Mouse (Mus musculus): Measurements from ENCODE around the gene Emilin1.
A peak's percentile ranks its signal among the peaks of the same experiment; 100 is the strongest.

Emilin1 gene

GRCm38 (mm10) chr5:30926073-30926472 lies 12.9 kb downstream of the Emilin1 start:
- DNase-seq (ENCODE audit: low spot score) = no peak

- DNase-seq (ENCODE audit: low spot score) = peak; percentile 60
These were observed 14.8 kb downstream of the Emilin1 start for GRCm38 (mm10) chr5:30927945-30928529.

GRCm38 (mm10) chr5:30930121-30930520 lies 16.9 kb downstream of the Emilin1 start:
- peak; percentile 57 for DNase-seq (ENCODE audit: low spot score)

GRCm38 (mm10) chr5:30930846-30931245 lies 17.6 kb downstream of the Emilin1 start:
- no peak for DNase-seq (ENCODE audit: low spot score)

- DNase-seq (ENCODE audit: low spot score) = no peak
These were observed 18.2 kb downstream of the Emilin1 start for GRCm38 (mm10) chr5:30931378-30931777.

GRCm38 (mm10) chr5:30933705-30934104 lies 20.5 kb downstream of the Emilin1 start:
- no peak for DNase-seq (ENCODE audit: low spot score)

GRCm38 (mm10) chr5:30934725-30935461 lies 21.7 kb downstream of the Emilin1 start:
- no peak for DNase-seq (ENCODE audit: low spot score)

- peak; percentile 33 for DNase-seq (ENCODE audit: low spot score)
These were observed 29.8 kb downstream of the Emilin1 start for GRCm38 (mm10) chr5:30943004-30943403.

- DNase-seq (ENCODE audit: low spot score) = no peak
These were observed 31.1 kb downstream of the Emilin1 start for GRCm38 (mm10) chr5:30944344-30944743.

- DNase-seq (ENCODE audit: low spot score) = peak; percentile 81
These were observed 32.0 kb downstream of the Emilin1 start, which contains the start of gene Cgref1 for GRCm38 (mm10) chr5:30944956-30945781. Gene Cgref1, minus strand, starts transcription at chr5:30945591.

GRCm38 (mm10) chr5:30948620-30949019 lies 35.4 kb downstream of the Emilin1 start:
- no peak for DNase-seq (ENCODE audit: low spot score)

GRCm38 (mm10) chr5:30949654-30950326 lies 36.6 kb downstream of the Emilin1 start:
- DNase-seq (ENCODE audit: low spot score) = peak; percentile 94

GRCm38 (mm10) chr5:30950451-30950850 lies 37.2 kb downstream of the Emilin1 start:
- DNase-seq (ENCODE audit: low spot score) = no peak

- DNase-seq (ENCODE audit: low spot score) = no peak
These were observed 37.7 kb downstream of the Emilin1 start for GRCm38 (mm10) chr5:30950922-30951321.

- DNase-seq (ENCODE audit: low spot score) = no peak
These were observed 38.5 kb downstream of the Emilin1 start for GRCm38 (mm10) chr5:30951706-30952105.

GRCm38 (mm10) chr5:30952551-30952950 lies 39.3 kb downstream of the Emilin1 start:
- DNase-seq (ENCODE audit: low spot score) = no peak

GRCm38 (mm10) chr5:30954065-30954464 lies 40.9 kb downstream of the Emilin1 start:
- no peak for DNase-seq (ENCODE audit: low spot score)

GRCm38 (mm10) chr5:30954556-30954955 lies 41.4 kb downstream of the Emilin1 start:
- no peak for DNase-seq (ENCODE audit: low spot score)

- no peak for DNase-seq (ENCODE audit: low spot score)
These were observed 42.5 kb downstream of the Emilin1 start for GRCm38 (mm10) chr5:30955751-30956150.

GRCm38 (mm10) chr5:30957891-30958290 lies 44.7 kb downstream of the Emilin1 start:
- no peak for DNase-seq (ENCODE audit: low spot score)

GRCm38 (mm10) chr5:30959198-30959854 lies 46.1 kb downstream of the Emilin1 start:
- peak; percentile 20 for DNase-seq (ENCODE audit: low spot score)

Data from embryo, embryonic 10 days (tissue).